Mouse (Mus musculus) gastrocnemius, postnatal 10 days (tissue): ENCODE data around the gene Gm49333. TPM values are rescaled to one million over a fixed set of nuclear protein-coding genes. Genes with fewer than 3 reads are reported as not detected.

Experiments used
- DNase-seq: peaks from one replicate; pipeline ENCODE4 v3.0.0; 2021; ENCODE audit warnings: mixed read lengths
- microRNA-seq, 2 experiments: library from miRNA; unstranded; fragments of <30 nt; microRNA quantifications; one replicate each; pipeline ENCODE4 v1.2.0; 2021
- total RNA-seq, 2 experiments: library from RNA; stranded (reverse); gene quantifications; 2 replicates each; pipeline ENCODE4 v1.2.3; 2021

Gm49333 gene
- total RNA-seq, 2 experiments from 2014 or later = 0.09 to 0.42 TPM

- no peak for DNase-seq
Observed at GRCm38 (mm10) chr16:20691617-20692016, 80.2 kb downstream of the Gm49333 start.

- DNase-seq = no peak
Observed at GRCm38 (mm10) chr16:20692241-20692965, 81.0 kb downstream of the Gm49333 start.

GRCm38 (mm10) chr16:20693111-20693701 is 81.8 kb downstream of the Gm49333 start, which contains the start of gene Fam131a:
Gene Fam131a (plus strand): TSS chr16:20693241.
- DNase-seq = peak; percentile 85

GRCm38 (mm10) chr16:20694781-20695180 is 83.4 kb downstream of the Gm49333 start:
- peak; percentile 46 for DNase-seq

Small RNAs within 50 kb of the gene (microRNA-seq; reads per million reads assigned to microRNA genes)
- gene Mir1224 = 2.5 to 8.3 reads per million in 2 experiments

Other genes starting within 250 kb of the Gm49333 start
- gene Abcc5, start 185.2 kb upstream of the Gm49333 start, total RNA-seq = 10 to 100 TPM; 46.2 to 60.9 TPM
- gene Eif2b5, start 112.8 kb upstream of the Gm49333 start, total RNA-seq = 10 to 100 TPM; 45.1 to 46.1 TPM
- gene Dvl3, start 94.6 kb upstream of the Gm49333 start, total RNA-seq = 10 to 100 TPM; 36.3 to 44.4 TPM
- 100 to 1,000 TPM; 170 to 199 TPM for gene Ap2m1, start 76.1 kb upstream of the Gm49333 start, total RNA-seq
- 10 to 100 TPM; 51.8 to 52.5 TPM for gene Abcf3, start 63.0 kb upstream of the Gm49333 start, total RNA-seq
- gene Vwa5b2, start 22.1 kb upstream of the Gm49333 start, total RNA-seq = under 1 TPM; 0.07 to 0.16 TPM
- gene Eef1akmt4, start within 50 bp of the Gm49333 start, total RNA-seq = 1 to 10 TPM; 4.8 to 5.7 TPM
- 10 to 100 TPM; 10.6 to 11.5 TPM for gene Alg3, start 125 bp downstream of the Gm49333 start, total RNA-seq
- 1 to 10 TPM; 2.6 to 3.0 TPM for gene Camk2n2, start 9.7 kb downstream of the Gm49333 start, total RNA-seq
- gene Ece2, start 18.2 kb downstream of the Gm49333 start, total RNA-seq = under 1 TPM in 1 of 2 experiments, not detected in 1; 0.63 TPM
- gene Psmd2, start 40.0 kb downstream of the Gm49333 start, total RNA-seq = 100 to 1,000 TPM; 175 to 178 TPM
- 100 to 1,000 TPM; 324 to 334 TPM for gene Eif4g1, start 56.7 kb downstream of the Gm49333 start, total RNA-seq
- 10 to 100 TPM; 28.0 to 29.8 TPM for gene Fam131a, start 81.6 kb downstream of the Gm49333 start, total RNA-seq
- 10 to 100 TPM; 11.6 to 13.5 TPM for gene Polr2h, start 106.1 kb downstream of the Gm49333 start, total RNA-seq
- 1 to 10 TPM; 2.3 to 3.2 TPM for gene Clcn2, start 106.1 kb downstream of the Gm49333 start, total RNA-seq
- 1 to 10 TPM; 5.2 to 6.3 TPM for gene Chrd, start 121.5 kb downstream of the Gm49333 start, total RNA-seq
- gene Thpo, start 122.9 kb downstream of the Gm49333 start, total RNA-seq = 1 to 10 TPM in 1 of 2 experiments, under 1 TPM in 1; 0.63 to 1.3 TPM